Mouse (Mus musculus) hindbrain, embryonic 11.5 days (tissue): ENCODE data around the gene Arhgap10. TPM values are rescaled to one million over a fixed set of nuclear protein-coding genes. Genes with fewer than 3 reads are reported as not detected.

Experiments
- ATAC-seq: fragments of 200-750 bp; cut with Nextera tagmentation; 2 replicates; pipeline ENCODE4 v1.8.0; 2017; ENCODE audit warnings: mild to moderate bottlenecking, moderate TSS enrichment, moderate library complexity; ENCODE audit not compliant: low FRiP score
- DNase-seq: peaks from one replicate; pipeline ENCODE4 v3.0.0-alpha.2; 2015; ENCODE audit warnings: low spot score
- H3K27ac ChIP-seq: fragments of 300-500 bp; sonication (generic); 2 replicates; pipeline ENCODE4 v1.5.1; 2014; ENCODE audit warnings: mild to moderate bottlenecking, low read depth, low read length
- H3K27me3 ChIP-seq: fragments of 300-500 bp; sonication (generic); 2 replicates; pipeline ENCODE4 v1.6.1; 2014; ENCODE audit warnings: mild to moderate bottlenecking, low read length, moderate library complexity, mixed read lengths; ENCODE audit not compliant: control insufficient read depth, insufficient read depth
- H3K36me3 ChIP-seq: fragments of 300-500 bp; sonication (generic); 2 replicates; pipeline ENCODE4 v1.6.1; 2014; ENCODE audit warnings: mild to moderate bottlenecking, low read length, moderate library complexity, mixed read lengths; ENCODE audit not compliant: control insufficient read depth, insufficient read depth
- H3K4me1 ChIP-seq: fragments of 300-500 bp; sonication (generic); replicated peaks from 2 replicates; pipeline ENCODE4 v1.6.1; 2014; ENCODE audit warnings: low read length, mixed read lengths; ENCODE audit not compliant: control insufficient read depth, insufficient read depth
- H3K4me2 ChIP-seq: fragments of 300-500 bp; sonication (generic); replicated peaks from 2 replicates; pipeline ENCODE4 v1.6.1; 2014; ENCODE audit warnings: mild to moderate bottlenecking, low read depth, low read length
- H3K4me3 ChIP-seq: fragments of 300-500 bp; sonication (generic); 2 replicates; pipeline ENCODE4 v1.5.1; 2014; ENCODE audit warnings: low read depth, low read length
- H3K9ac ChIP-seq: fragments of 300-500 bp; sonication (generic); 2 replicates; pipeline ENCODE4 v1.6.1; 2014; ENCODE audit warnings: low read depth, low read length
- H3K9me3 ChIP-seq: fragments of 300-500 bp; sonication (generic); 2 replicates; pipeline ENCODE4 v1.6.1; 2016; ENCODE audit warnings: low read length; ENCODE audit not compliant: control insufficient read depth
- WGBS: fragments of 180-500 bp; shearing (Covaris S2); extraction: QIAGEN DNeasy Blood & Tissue Kit; methylation state at CpG from one replicate; pipeline ENCODE4 v1.1.7; 2014; 5-methylcytosine and 5-hydroxymethylcytosine counted together
- polyA plus RNA-seq: library from polyadenylated mRNA; unstranded; fragments of >200 nt; fragmentation: Nextera tagmentation; extraction: Ambion mirVana; gene quantifications from 2 replicates; pipeline ENCODE4 v1.2.1, GENCODE M21; 2014

Gene Arhgap10
- polyA plus RNA-seq, 1 experiment from 2014 or later = 15.4 TPM

- H3K36me3 ChIP-seq = no peaks in the 10 kb centered on the region
- no peak for ATAC-seq
- WGBS = 84% methylated on average over 1 of the region's 1 CpGs
- no peaks in the 10 kb centered on the region for H3K9me3 ChIP-seq
- no peak for DNase-seq
- H3K4me3 ChIP-seq = no peak overlapping the region
- no peak overlapping the region for H3K4me2 ChIP-seq
- H3K9ac ChIP-seq = no peak overlapping the region
- no peak overlapping the region for H3K27ac ChIP-seq
- H3K27me3 ChIP-seq = no peaks in the 10 kb centered on the region
- no peaks in the 10 kb centered on the region for H3K4me1 ChIP-seq
These were observed 20.5 kb upstream of the Arhgap10 start for GRCm38 (mm10) chr8:77538256-77538655.

DNA sequence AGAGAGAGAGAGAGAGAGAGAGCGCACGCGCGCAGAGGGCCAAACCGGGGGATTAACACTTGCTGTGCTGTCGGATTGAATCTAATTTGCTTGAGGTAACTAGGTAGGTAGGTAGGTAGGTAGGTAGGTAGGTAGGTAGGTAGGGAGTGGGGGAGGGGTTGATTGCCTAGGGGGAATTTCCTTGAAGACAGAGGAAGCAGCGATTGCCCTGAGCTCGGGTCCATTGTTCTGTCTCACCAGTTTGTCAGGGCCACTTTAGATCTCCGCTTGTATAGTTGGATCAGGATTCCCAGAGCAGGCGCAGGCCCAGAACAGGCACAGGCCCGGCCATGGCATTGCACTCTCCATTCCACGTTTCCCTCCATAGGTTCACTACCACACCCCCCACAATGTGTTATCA, 19.1 kb upstream of the Arhgap10 start:
- no peak overlapping the region for H3K27ac ChIP-seq
- WGBS = 82% methylated on average over 12 of the region's 12 CpGs
- H3K4me3 ChIP-seq = no peak overlapping the region
- ATAC-seq (no peak), DNase-seq (no peak)
- no peak overlapping the region for H3K4me2 ChIP-seq
- no peaks in the 10 kb centered on the region for H3K27me3 ChIP-seq
- no peaks in the 10 kb centered on the region for H3K9me3 ChIP-seq
- H3K4me1 ChIP-seq = no peaks in the 10 kb centered on the region
- H3K9ac ChIP-seq = no peak overlapping the region
- no peaks in the 10 kb centered on the region for H3K36me3 ChIP-seq

DNA sequence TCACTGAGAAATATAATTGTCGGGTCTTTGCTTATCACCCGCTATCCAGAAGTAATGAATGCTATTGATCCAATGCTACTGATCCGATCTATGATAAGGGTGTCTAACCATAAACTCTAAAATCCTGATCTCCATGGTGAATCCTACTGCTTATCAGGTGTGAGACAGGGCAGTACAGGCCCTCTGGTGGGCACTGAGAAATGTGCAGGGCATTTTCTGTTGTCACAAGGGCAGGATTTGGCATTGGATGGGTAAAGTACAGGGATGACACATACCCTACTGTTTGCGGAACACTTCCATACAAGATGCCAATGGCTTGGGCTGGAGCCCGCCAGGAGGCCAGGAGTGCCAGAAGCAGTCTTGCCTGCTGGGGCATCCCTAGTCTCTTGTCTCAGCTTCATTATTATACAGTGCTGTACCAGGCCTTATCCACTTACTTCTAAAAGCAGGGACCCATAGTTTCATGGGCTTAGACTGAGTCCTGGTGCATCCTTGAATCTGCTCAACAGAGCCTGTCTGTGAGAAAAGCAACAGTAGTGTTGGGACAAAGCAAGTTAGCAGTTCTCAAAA, 17.4 kb upstream of the Arhgap10 start:
- 87% methylated on average over 5 of the region's 5 CpGs for WGBS
- Histone ChIP-seq H3K4me2 (no peak overlapping the region), H3K27ac (no peak overlapping the region), H3K9ac (no peak overlapping the region), H3K9me3 (no peaks in the 10 kb centered on the region), H3K4me1 (no peaks in the 10 kb centered on the region), H3K4me3 (no peak overlapping the region), H3K27me3 (no peaks in the 10 kb centered on the region), H3K36me3 (no peaks in the 10 kb centered on the region)
- ATAC-seq (peak; percentile 65; the same call in 1 of the 2 replicates), DNase-seq (peak; percentile 47)

GRCm38 (mm10) chr8:77534358-77534992, 16.7 kb upstream of the Arhgap10 start:
- no peak for DNase-seq
- WGBS = 58% methylated on average over 8 of the region's 8 CpGs
- no peak for ATAC-seq

GRCm38 (mm10) chr8:77526130-77526529, 8.4 kb upstream of the Arhgap10 start:
- no peak overlapping the region for H3K4me2 ChIP-seq
- H3K36me3 ChIP-seq = no peaks in the 10 kb centered on the region
- no peak for DNase-seq
- 87% methylated on average over 8 of the region's 8 CpGs for whole genome bisulfite sequencing
- H3K9ac ChIP-seq = no peak overlapping the region
- H3K9me3 ChIP-seq = no peaks in the 10 kb centered on the region
- H3K4me3 ChIP-seq = no peak overlapping the region
- no peak for ATAC-seq
- H3K27me3 ChIP-seq = no peaks in the 10 kb centered on the region
- H3K4me1 ChIP-seq = no peaks in the 10 kb centered on the region
- H3K27ac ChIP-seq = no peak overlapping the region

More at GRCm38 (mm10) chr8:77534358-77534992, 16.7 kb upstream of the Arhgap10 start:
- no peak overlapping the region for H3K4me3 ChIP-seq
- no peak overlapping the region for H3K27ac ChIP-seq
- no peaks in the 10 kb centered on the region for H3K36me3 ChIP-seq
- H3K27me3 ChIP-seq = no peaks in the 10 kb centered on the region
- H3K9me3 ChIP-seq = no peaks in the 10 kb centered on the region
- no peaks in the 10 kb centered on the region for H3K4me1 ChIP-seq
- no peak overlapping the region for H3K4me2 ChIP-seq
- no peak overlapping the region for H3K9ac ChIP-seq

GRCm38 (mm10) chr8:77524906-77525305, 7.2 kb upstream of the Arhgap10 start:
- DNase-seq (no peak), ATAC-seq (no peak)
- H3K4me3 ChIP-seq = no peak overlapping the region
- no peaks in the 10 kb centered on the region for H3K9me3 ChIP-seq
- 95% methylated on average over 2 of the region's 2 CpGs for WGBS
- H3K9ac ChIP-seq = no peak overlapping the region
- H3K27me3 ChIP-seq = no peaks in the 10 kb centered on the region
- no peak overlapping the region for H3K27ac ChIP-seq
- H3K36me3 ChIP-seq = no peaks in the 10 kb centered on the region
- H3K4me2 ChIP-seq = no peak overlapping the region
- H3K4me1 ChIP-seq = no peaks in the 10 kb centered on the region

DNA sequence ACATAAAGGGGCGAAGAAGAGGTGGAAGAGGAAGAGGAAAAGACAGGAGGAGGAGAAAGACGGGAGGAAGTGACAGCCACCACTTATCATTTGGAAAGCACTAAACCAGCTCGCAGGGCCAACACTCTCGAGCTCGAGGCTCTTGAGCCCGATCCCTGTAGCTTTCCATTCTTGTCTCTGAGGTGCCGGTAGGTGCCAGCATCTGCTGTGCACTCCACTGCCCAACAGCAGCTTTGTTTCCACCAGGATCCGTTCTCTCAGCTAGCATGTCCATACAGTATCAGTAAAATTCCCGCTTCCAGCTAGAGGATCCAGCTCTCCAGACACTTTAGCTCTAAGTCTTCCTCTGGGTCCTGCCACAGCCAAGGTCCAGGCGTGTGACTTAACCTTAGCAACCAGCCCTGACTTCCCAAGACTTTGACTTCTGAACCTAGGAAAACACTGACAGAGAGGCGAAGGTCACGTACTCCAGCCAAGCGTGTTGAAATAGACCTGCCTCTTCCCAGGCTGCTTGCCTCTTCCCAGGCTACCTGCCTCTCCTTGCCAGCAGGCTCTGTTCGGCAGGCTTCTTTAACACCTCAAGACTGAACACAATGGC, 6.4 kb upstream of the Arhgap10 start:
- no peak overlapping the region for H3K4me3 ChIP-seq
- H3K4me2 ChIP-seq = no peak overlapping the region
- H3K27me3 ChIP-seq = no peaks in the 10 kb centered on the region
- no peak overlapping the region for H3K9ac ChIP-seq
- H3K4me1 ChIP-seq = no peaks in the 10 kb centered on the region
- no peaks in the 10 kb centered on the region for H3K36me3 ChIP-seq
- 83% methylated on average over 14 of the region's 14 CpGs for WGBS
- no peak for DNase-seq
- no peak for ATAC-seq
- H3K9me3 ChIP-seq = no peaks in the 10 kb centered on the region
- no peak overlapping the region for H3K27ac ChIP-seq

DNA sequence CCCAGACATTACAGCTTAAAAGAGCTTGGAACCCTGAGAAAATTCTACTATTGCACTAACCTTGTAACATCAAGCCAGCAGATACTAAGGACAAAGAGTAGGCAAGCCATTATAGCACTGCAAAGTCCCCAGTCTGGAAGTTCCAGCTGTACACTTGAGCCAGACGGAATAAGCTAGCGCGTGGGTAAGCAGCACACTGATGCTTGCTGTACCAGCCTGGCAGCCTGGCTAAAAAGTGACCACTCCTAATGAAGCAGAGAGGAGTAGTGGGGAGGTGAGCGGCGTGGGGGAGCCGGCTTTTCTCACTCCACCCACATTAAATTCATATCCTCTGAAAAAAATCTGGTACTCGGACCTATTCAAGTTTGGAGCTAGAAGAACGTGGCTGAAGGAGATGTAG, 5.2 kb upstream of the Arhgap10 start:
- H3K4me1 ChIP-seq = no peaks in the 10 kb centered on the region
- H3K27ac ChIP-seq = no peak overlapping the region
- no peaks in the 10 kb centered on the region for H3K36me3 ChIP-seq
- H3K9me3 ChIP-seq = no peaks in the 10 kb centered on the region
- H3K9ac ChIP-seq = no peak overlapping the region
- H3K4me2 ChIP-seq = no peak overlapping the region
- H3K4me3 ChIP-seq = no peak overlapping the region
- H3K27me3 ChIP-seq = no peaks in the 10 kb centered on the region
- ATAC-seq (no peak), DNase-seq (no peak)
- 93% methylated on average over 8 of the region's 8 CpGs for WGBS
